38 mouse cellular contexts compared by ENCODE assay signal in the genomic region with DNA sequence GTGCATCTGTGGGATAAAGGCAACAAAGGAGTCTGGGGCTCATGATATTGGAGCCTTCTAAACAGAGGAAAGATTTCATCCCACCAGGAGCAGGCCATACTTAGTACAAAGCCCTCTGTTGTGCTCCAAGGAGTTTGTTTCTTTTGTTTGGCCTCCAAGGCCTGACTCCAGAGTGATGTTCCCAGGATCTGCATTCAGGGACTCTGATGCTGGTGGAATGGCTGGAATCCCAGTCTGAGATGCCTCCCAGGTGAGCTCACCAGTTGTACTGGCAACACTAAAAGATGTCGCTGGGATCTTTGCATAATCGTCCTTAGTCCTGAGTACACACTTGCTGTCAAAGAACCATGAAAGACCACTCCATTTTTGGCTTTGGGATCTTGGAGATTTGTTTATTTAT. TPM values are rescaled to one million over a fixed set of nuclear protein-coding genes. Genes with fewer than 3 reads are reported as not detected.
"Had no signal": no experiment of that assay in that cellular context is flagged by ENCODE, and none has a peak within 500 bp of the region (broad histone marks: within the 10 kb centered on the region; RNA-seq: fewer than 3 reads in every experiment).

No protein-coding gene starts in this region.

- H3K36me3 ChIP-seq: embryonic facial prominence, embryonic 10.5 days; embryonic facial prominence, embryonic 12.5 days; embryonic facial prominence, embryonic 13.5 days had no signal

- H3K4me3 ChIP-seq: embryonic facial prominence, embryonic 10.5 days; embryonic facial prominence, embryonic 12.5 days; embryonic facial prominence, embryonic 13.5 days; embryonic facial prominence, embryonic 15.5 days; erythroblast, embryonic 14.5 days; forebrain, embryonic 10.5 days; forebrain, embryonic 12.5 days; forebrain, embryonic 13.5 days; forebrain, embryonic 15.5 days; gastrocnemius, adult 2 months; heart, adult 2 months had no signal

- H3K27me3 ChIP-seq: embryonic facial prominence, embryonic 12.5 days; embryonic facial prominence, embryonic 13.5 days; embryonic facial prominence, embryonic 15.5 days; forebrain, embryonic 12.5 days; forebrain, embryonic 13.5 days; forebrain, embryonic 15.5 days had no signal

- H3K9ac ChIP-seq: embryonic facial prominence, embryonic 12.5 days; embryonic facial prominence, embryonic 13.5 days; embryonic facial prominence, embryonic 15.5 days; forebrain, embryonic 12.5 days; forebrain, embryonic 13.5 days; forebrain, embryonic 15.5 days; forebrain, postnatal 0 days had no signal

- H3K27ac ChIP-seq: embryonic facial prominence, embryonic 10.5 days; embryonic facial prominence, embryonic 12.5 days; embryonic facial prominence, embryonic 13.5 days; embryonic facial prominence, embryonic 15.5 days; forebrain, embryonic 10.5 days; forebrain, embryonic 12.5 days; forebrain, embryonic 13.5 days; forebrain, embryonic 15.5 days; gastrocnemius, adult 2 months; heart, adult 2 months had no signal

- ATAC-seq: forebrain, embryonic 13.5 days; forebrain, embryonic 14.5 days; forebrain, embryonic 15.5 days; forebrain, embryonic 16.5 days; forebrain, postnatal 0 days had no signal

- H3K4me2 ChIP-seq: embryonic facial prominence, embryonic 12.5 days; embryonic facial prominence, embryonic 13.5 days; embryonic facial prominence, embryonic 15.5 days; forebrain, embryonic 12.5 days; forebrain, embryonic 13.5 days; forebrain, embryonic 15.5 days; heart, embryonic 11.5 days had no signal

- H3K9me3 ChIP-seq: embryonic facial prominence, embryonic 10.5 days; embryonic facial prominence, embryonic 12.5 days; embryonic facial prominence, embryonic 13.5 days; embryonic facial prominence, embryonic 15.5 days; forebrain, embryonic 10.5 days; forebrain, embryonic 12.5 days; forebrain, embryonic 13.5 days; forebrain, embryonic 15.5 days had no signal

- DNase-seq: cerebellum, postnatal 10 days; cerebellum, postnatal 14 days; cerebellum, postnatal 25 days; cerebellum, postnatal 36 days; embryo, embryonic 11 days; forebrain, postnatal 0 days; gastrocnemius, adult 2 months; gastrocnemius, postnatal 10 days; gastrocnemius, postnatal 14 days; gastrocnemius, postnatal 25 days; gastrocnemius, postnatal 36 days; heart, adult 11 months; heart, adult 18-20 months; heart, adult 2 months had no signal

RNA-seq across cellular contexts. Expression of a gene that starts 20.0 kb away (rescaled TPM):
- total RNA-seq: common myeloid progenitor, adult 5-6 weeks; forebrain, postnatal 0 days; gastrocnemius, adult 18-20 months; gastrocnemius, adult 2 months; gastrocnemius, adult 8-10 months; gastrocnemius, postnatal 10 days; gastrocnemius, postnatal 14 days; gastrocnemius, postnatal 25 days; gastrocnemius, postnatal 36 days; gastrocnemius, postnatal 4 days; granulocyte monocyte progenitor cell, adult 5-6 weeks; heart, adult 18-20 months; heart, adult 2 months; heart, adult 8-10 months had no signal
- polyA plus RNA-seq: cortical plate, adult 2 months; embryonic facial prominence, embryonic 10.5 days; embryonic facial prominence, embryonic 11.5 days; embryonic facial prominence, embryonic 12.5 days; embryonic facial prominence, embryonic 13.5 days; embryonic facial prominence, embryonic 14.5 days; embryonic facial prominence, embryonic 15.5 days; erythroblast, embryonic 14.5 days; forebrain, embryonic 10.5 days; forebrain, embryonic 11.5 days; forebrain, embryonic 12.5 days; forebrain, embryonic 13.5 days; forebrain, embryonic 14.5 days; forebrain, embryonic 15.5 days; forebrain, embryonic 16.5 days; forebrain, postnatal 0 days; frontal cortex, adult 2 months; gonadal fat pad, adult 2 months; heart, adult 2 months; heart, embryonic 11.5 days had no signal

RNA-seq across cellular contexts. Expression of a gene that starts 41.4 kb away (rescaled TPM):
- polyA plus RNA-seq: erythroblast, embryonic 14.5 days had no signal
